Mouse (Mus musculus) forebrain, embryonic 13.5 days (tissue): ENCODE results near the gene Arih2. TPM values are rescaled to one million over a fixed set of nuclear protein-coding genes. Genes with fewer than 3 reads are reported as not detected.
"Not testable (repeated sequence)": the region's sequence is repeated elsewhere in the genome, so short reads cannot be mapped to it uniquely, and the experiment has no call there.

Experiments used
- ATAC-seq: fragments of 200-750 bp; cut with Nextera tagmentation; 2 replicates; pipeline ENCODE4 v1.8.0; 2017
- H3K27ac ChIP-seq: fragments of 300-500 bp; sonication (generic); 2 replicates; pipeline ENCODE4 v1.5.1; 2015; ENCODE audit warnings: inconsistent platforms, mild to moderate bottlenecking, moderate library complexity
- H3K27me3 ChIP-seq: fragments of 300-500 bp; sonication (generic); 2 replicates; pipeline ENCODE4 v1.6.1; 2015; ENCODE audit warnings: mild to moderate bottlenecking, inconsistent platforms
- H3K36me3 ChIP-seq: fragments of 300-500 bp; sonication (generic); 2 replicates; pipeline ENCODE4 v1.6.1; 2015; ENCODE audit warnings: mild to moderate bottlenecking, inconsistent platforms; ENCODE audit not compliant: poor library complexity, severe bottlenecking
- H3K4me1 ChIP-seq: fragments of 300-500 bp; sonication (generic); 2 replicates; pipeline ENCODE4 v1.6.1; 2015; ENCODE audit warnings: inconsistent platforms
- H3K4me2 ChIP-seq: fragments of 300-500 bp; sonication (generic); 2 replicates; pipeline ENCODE4 v1.6.1; 2015; ENCODE audit warnings: inconsistent platforms, mild to moderate bottlenecking, moderate library complexity
- H3K4me3 ChIP-seq: fragments of 300-500 bp; sonication (generic); 2 replicates; pipeline ENCODE4 v1.5.1; 2015; ENCODE audit warnings: mild to moderate bottlenecking, inconsistent platforms
- H3K9ac ChIP-seq: fragments of 300-500 bp; sonication (generic); 2 replicates; pipeline ENCODE4 v1.6.1; 2015; ENCODE audit warnings: mild to moderate bottlenecking, inconsistent platforms
- H3K9me3 ChIP-seq: fragments of 300-500 bp; sonication (generic); replicated peaks from 2 replicates; pipeline ENCODE4 v1.6.1; 2016; ENCODE audit warnings: inconsistent platforms
- WGBS: fragments of 180-500 bp; shearing (Covaris S2); methylation state at CpG from one replicate; pipeline ENCODE4 v1.1.7; 2015; 5-methylcytosine and 5-hydroxymethylcytosine counted together
- polyA plus RNA-seq: library from polyadenylated mRNA; unstranded; fragments of >200 nt; fragmentation: Nextera tagmentation; extraction: Ambion mirVana; gene quantifications from 2 replicates; pipeline ENCODE4 v1.2.1, GENCODE M21; 2015

Arih2 gene
- polyA plus RNA-seq, 1 experiment from 2014 or later, result 55.9 TPM

- Histone ChIP-seq H3K4me1 (peaks cover 17% of the 10 kb centered on the region), H3K36me3 (peaks cover 25% of the 10 kb centered on the region), H3K4me2 (no peak overlapping the region), H3K27me3 (no peaks in the 10 kb centered on the region), H3K9me3 (no peaks in the 10 kb centered on the region), H3K9ac (no peak overlapping the region), H3K4me3 (no peak overlapping the region), H3K27ac (no peak overlapping the region)
- no peak for ATAC-seq
- 86% methylated on average over 6 of the region's 6 CpGs for WGBS
Observed at GRCm38 (mm10) chr9:108687181-108687580, 38.0 kb upstream of the Arih2 start.

DNA sequence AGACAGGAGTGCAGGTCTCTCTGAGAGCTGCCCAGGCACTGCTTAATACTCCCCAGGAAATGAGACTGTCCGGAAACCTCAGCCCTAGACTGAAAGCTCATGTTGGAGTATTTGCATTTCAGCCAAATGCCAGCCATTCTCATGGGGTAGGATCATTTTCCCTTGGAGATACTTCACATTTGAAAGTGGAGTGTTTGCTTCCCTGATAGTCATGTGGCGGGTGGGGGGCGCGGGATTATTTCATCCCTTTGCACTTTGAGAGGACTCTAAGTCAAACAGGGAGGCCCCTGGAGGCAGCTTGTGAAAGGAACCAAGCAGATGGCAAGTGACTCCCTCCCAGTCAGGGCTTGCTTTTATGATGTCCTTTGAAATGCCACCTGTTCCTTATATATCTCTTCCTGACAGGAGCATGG is 37.3 kb upstream of the Arih2 start:
- H3K4me1 ChIP-seq, result peaks cover 14% of the 10 kb centered on the region
- no peak overlapping the region for H3K9ac ChIP-seq
- peaks cover 29% of the 10 kb centered on the region for H3K36me3 ChIP-seq
- H3K27ac ChIP-seq, result no peak overlapping the region
- no peak overlapping the region for H3K4me3 ChIP-seq
- WGBS, result 57% methylated on average over 4 of the region's 4 CpGs
- no peak overlapping the region for H3K4me2 ChIP-seq
- no peaks in the 10 kb centered on the region for H3K9me3 ChIP-seq
- no peaks in the 10 kb centered on the region for H3K27me3 ChIP-seq
- no peak for ATAC-seq

DNA sequence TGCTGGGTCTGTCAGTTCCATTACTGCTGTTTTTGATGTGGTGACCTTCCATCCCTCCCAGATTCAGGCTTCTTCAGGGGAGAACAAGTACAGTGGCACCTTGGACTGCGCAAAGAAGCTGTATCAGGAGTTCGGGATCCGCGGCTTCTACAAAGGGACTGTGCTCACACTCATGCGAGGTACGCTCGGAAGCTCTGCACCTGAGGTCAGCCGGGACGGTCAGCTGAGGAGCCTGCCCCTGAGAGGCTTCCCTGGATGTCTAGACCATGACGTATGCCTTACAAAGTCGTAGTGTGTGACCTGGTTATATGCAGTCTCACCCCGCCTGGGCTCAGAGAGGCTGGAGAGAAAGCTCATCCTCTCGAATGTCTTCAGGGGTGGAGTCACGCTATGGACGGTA is 30.8 kb upstream of the Arih2 start:
- no peaks in the 10 kb centered on the region for H3K27me3 ChIP-seq
- no peak for ATAC-seq
- no peaks in the 10 kb centered on the region for H3K4me1 ChIP-seq
- H3K9ac ChIP-seq, result no peak overlapping the region
- H3K4me3 ChIP-seq, result no peak overlapping the region
- H3K36me3 ChIP-seq, result peaks cover 57% of the 10 kb centered on the region
- H3K9me3 ChIP-seq, result no peaks in the 10 kb centered on the region
- no peak overlapping the region for H3K4me2 ChIP-seq
- no peak overlapping the region for H3K27ac ChIP-seq
- WGBS, result 96% methylated on average over 15 of the region's 15 CpGs

DNA sequence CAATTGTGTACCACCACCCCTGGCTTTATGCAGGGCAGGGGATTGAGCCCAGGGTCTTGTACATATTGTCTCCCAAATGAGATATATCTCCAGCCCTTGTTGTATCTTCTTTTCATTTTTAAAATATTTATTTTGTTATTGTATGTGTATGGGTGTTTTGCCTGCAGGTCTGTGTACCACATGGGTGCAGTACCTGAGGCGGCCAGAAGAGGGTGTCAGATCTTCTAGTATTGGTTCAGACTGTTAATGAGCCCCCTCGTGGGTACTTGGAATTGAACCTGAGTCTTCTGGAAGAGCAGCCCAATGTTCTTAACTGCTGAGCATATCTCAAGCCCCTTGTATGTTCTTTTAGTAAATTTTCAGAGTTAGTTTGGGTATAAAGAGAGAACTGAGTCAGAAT is 24.0 kb upstream of the Arih2 start:
- no peak overlapping the region for H3K4me3 ChIP-seq
- H3K4me1 ChIP-seq, result no peaks in the 10 kb centered on the region
- no peak overlapping the region for H3K9ac ChIP-seq
- no peak overlapping the region for H3K27ac ChIP-seq
- H3K9me3 ChIP-seq, result no peaks in the 10 kb centered on the region; the same call in 1 of the 2 replicates
- H3K4me2 ChIP-seq, result no peak overlapping the region
- WGBS, result 53% methylated on average over 2 of the region's 2 CpGs
- H3K36me3 ChIP-seq, result peaks cover 48% of the 10 kb centered on the region
- ATAC-seq, result no peak
- no peaks in the 10 kb centered on the region for H3K27me3 ChIP-seq

- H3K36me3 ChIP-seq, result peaks cover 42% of the 10 kb centered on the region
- H3K27me3 ChIP-seq, result no peaks in the 10 kb centered on the region
- H3K9ac ChIP-seq, result no peak overlapping the region
- no peak for ATAC-seq
- no peaks in the 10 kb centered on the region; the same call in 1 of the 2 replicates for H3K9me3 ChIP-seq
- H3K27ac ChIP-seq, result no peak overlapping the region
- H3K4me3 ChIP-seq, result no peak overlapping the region
- H3K4me2 ChIP-seq, result no peak overlapping the region
- WGBS, result 55% methylated on average over 8 of the region's 8 CpGs
- no peaks in the 10 kb centered on the region for H3K4me1 ChIP-seq
Observed at GRCm38 (mm10) chr9:108669875-108670274, 20.7 kb upstream of the Arih2 start.

- peak overlapping the region; percentile 74 for H3K4me2 ChIP-seq
- peak overlapping the region; percentile 69 for H3K9ac ChIP-seq
- H3K27me3 ChIP-seq, result no peaks in the 10 kb centered on the region
- peak overlapping the region; percentile 70 for H3K4me3 ChIP-seq
- no peaks in the 10 kb centered on the region for H3K36me3 ChIP-seq
- ATAC-seq, result no peak
- no peaks in the 10 kb centered on the region for H3K9me3 ChIP-seq
- peaks cover 8% of the 10 kb centered on the region for H3K4me1 ChIP-seq
- no peak overlapping the region for H3K27ac ChIP-seq
- 41% methylated on average over 6 of the region's 6 CpGs for WGBS
Observed at GRCm38 (mm10) chr9:108662660-108663059, 13.5 kb upstream of the Arih2 start.

DNA sequence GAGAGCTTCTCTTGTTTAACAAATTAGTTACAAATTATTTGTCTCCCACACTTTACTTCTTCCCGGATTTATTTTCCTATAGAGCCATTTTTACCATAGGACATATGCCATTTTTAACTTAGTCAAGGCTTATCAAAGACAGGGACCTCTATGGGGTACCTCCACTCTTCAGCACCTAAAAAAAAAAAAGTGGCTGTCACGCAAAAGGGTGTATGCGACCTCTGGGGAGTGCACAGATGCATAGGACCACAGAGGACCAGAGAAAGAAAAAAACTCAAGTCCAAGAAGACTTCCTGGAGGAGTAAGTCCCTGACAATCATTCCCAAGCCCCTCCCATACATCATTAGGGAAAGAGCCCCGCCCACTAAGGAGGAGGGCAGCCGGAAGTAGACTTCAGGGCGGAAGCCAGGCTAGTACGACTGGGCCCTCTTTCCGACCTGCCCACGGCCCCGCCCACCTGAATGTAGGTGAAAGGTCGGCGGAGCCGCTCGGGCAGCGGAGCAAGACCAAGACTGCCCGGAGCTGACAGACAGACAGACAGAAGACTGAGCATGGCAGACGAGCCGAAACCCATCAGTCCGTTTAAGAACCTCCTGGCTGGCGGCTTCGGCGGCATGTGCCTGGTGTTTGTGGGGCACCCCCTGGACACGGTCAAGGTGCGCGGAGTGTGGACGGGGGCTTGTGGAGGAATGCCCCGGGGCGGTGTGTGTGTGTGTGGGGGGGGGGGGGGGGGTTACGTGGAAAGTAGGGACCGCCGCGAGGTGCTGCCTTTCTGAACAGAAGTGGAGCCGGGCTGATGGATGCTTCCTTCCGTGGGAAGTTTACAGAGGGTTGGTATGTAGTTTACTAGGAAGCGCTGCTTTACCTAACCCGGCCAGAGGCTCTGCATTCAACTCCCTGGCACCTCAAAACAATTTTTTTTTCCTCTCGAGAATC is 12.8 kb upstream of the Arih2 start, which contains the start of gene Slc25a20:
Gene Slc25a20 (plus strand): TSS at position 412 of the 936 bp plus-strand sequence.
- peak; percentile 89 for ATAC-seq
- 3% methylated on average over 36 of the region's 37 CpGs for WGBS
- no peaks in the 10 kb centered on the region for H3K9me3 ChIP-seq
- peak within 1 kb of the TSS; percentile 70 for H3K4me3 ChIP-seq
- H3K4me2 ChIP-seq, result peak within 1 kb of the TSS; percentile 74
- peak within 1 kb of the TSS; percentile 69 for H3K9ac ChIP-seq
- H3K36me3 ChIP-seq, result no peaks in the 10 kb centered on the region
- H3K4me1 ChIP-seq, result peaks cover 8% of the 10 kb centered on the region
- H3K27ac ChIP-seq, result no peak within 1 kb of the TSS; the same call in 1 of the 2 replicates
- no peaks in the 10 kb centered on the region for H3K27me3 ChIP-seq

DNA sequence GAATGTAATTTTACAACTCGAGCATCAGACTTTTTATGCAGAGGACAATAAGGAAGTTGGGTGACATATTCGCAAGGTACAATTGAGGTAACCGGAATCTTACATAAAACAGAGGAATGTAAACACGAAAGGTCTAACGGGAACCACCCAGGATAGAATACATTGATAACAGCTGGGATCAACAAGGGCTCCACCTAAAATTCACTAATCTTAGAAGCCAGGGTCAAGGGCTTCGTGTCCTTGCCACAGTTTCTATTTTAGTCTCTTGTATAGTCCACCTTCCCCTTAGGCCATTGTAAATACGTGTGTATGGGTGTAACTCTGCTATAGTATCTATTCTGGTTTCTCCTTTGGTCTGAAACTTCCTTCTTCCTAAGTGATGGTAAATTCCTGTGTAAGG is 6.7 kb upstream of the Arih2 start:
- H3K9ac ChIP-seq, H3K9me3 ChIP-seq, H3K4me1 ChIP-seq, ATAC-seq, H3K27ac ChIP-seq, H3K4me3 ChIP-seq, H3K36me3 ChIP-seq, H3K4me2 ChIP-seq, H3K27me3 ChIP-seq: not testable (repeated sequence)
- WGBS, result 83% methylated on average over 7 of the region's 7 CpGs

DNA sequence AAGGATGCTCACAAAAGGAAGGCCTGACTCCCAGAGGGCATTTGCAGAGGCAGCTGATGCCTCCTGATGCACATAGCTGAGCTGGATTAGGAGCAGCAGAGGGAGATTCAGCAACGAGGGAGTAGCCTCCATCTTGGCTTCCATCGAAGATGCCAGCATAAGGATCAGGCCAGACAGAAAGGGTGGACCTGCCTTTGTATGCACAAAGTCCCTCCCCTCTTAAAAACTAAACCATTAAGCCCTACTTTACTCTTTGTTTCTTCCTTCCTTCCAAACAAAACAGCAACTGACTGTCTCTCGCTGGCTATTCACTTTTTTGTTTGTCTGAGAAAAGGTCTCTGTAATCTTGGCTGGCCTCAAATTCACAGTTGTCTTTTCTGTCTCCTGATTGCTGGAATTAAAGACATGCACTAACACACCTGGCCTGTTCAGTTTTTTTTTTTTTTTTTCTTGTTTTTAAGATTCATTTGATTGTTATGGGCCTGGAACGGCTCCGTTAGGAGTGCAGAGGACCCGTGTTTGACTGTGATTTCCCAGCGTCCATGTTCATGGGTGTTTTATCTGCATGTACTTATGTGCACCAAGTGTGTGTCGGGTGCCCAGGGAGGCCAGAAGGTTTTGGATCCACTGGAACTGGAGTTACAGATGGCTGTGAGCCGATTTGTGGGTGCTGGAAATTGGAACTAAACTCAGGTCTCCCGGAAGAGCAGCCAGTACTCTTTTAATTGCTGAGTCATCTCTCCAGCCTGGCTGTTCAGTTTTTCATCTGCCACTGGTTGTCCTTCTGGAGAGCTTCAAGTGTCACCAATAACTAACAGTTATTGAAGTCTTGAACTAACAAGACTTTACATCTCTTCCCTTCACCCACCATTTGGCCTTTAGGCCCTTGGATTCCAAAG is 5.6 kb upstream of the Arih2 start:
- H3K9me3 ChIP-seq, result no peaks in the 10 kb centered on the region
- whole genome bisulfite sequencing, result 75% methylated on average over 10 of the region's 10 CpGs
- no peak for ATAC-seq

GRCm38 (mm10) chr9:108649561-108650440 is 615 bp upstream of the Arih2 start:
- Histone ChIP-seq H3K27me3 (no peaks in the 10 kb centered on the region), H3K4me3 (peak overlapping the region; percentile 98), H3K27ac (peak overlapping the region; percentile 86), H3K4me2 (peak overlapping the region; percentile 98), H3K4me1 (peaks cover 20% of the 10 kb centered on the region), H3K9ac (peak overlapping the region; percentile 95), H3K36me3 (0 out of 2 replicates have a peak, but pooled peaks cover 4% of the 10 kb centered on the region), H3K9me3 (no peaks in the 10 kb centered on the region)
- 33% methylated on average over 29 of the region's 29 CpGs for WGBS
- ATAC-seq, result no peak; the same call in 1 of the 2 replicates

More for the DNA sequence above, 5.6 kb upstream of the Arih2 start:
- Histone ChIP-seq H3K4me3 (no peak overlapping the region), H3K27me3 (no peaks in the 10 kb centered on the region), H3K4me1 (peaks cover 4% of the 10 kb centered on the region), H3K36me3 (no peaks in the 10 kb centered on the region), H3K9ac (no peak overlapping the region), H3K4me2 (no peak overlapping the region), H3K27ac (no peak overlapping the region)

DNA sequence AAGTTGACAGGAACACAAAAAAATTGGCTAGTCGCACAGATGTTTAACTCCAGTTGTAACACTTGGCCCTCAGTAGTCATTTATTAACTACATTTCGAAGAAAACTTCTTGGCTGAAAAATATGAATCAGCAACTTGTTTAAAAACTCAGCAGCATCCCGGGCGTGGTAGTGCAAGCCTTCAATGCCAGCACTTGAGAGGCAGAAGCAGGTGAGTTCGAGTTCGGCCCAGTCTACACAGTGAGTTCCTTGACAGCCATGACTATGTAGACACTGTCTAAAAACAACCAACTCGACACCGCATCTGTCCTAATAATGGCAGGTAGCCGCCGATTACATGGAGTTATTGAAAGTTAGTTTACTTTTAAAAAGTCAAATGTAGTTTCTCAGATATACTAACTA is 1.0 kb downstream of the Arih2 start:
- Histone ChIP-seq H3K9ac (peak overlapping the region; percentile 95), H3K27me3 (no peaks in the 10 kb centered on the region), H3K4me3 (peak overlapping the region; percentile 98), H3K4me1 (peaks cover 20% of the 10 kb centered on the region), H3K4me2 (peak overlapping the region; percentile 98), H3K36me3 (peaks cover 7% of the 10 kb centered on the region), H3K9me3 (no peaks in the 10 kb centered on the region), H3K27ac (peak overlapping the region; percentile 86; the same call in 1 of the 2 replicates)
- WGBS, result 45% methylated on average over 10 of the region's 10 CpGs
- no peak for ATAC-seq
